7 mouse cellular contexts compared by ENCODE assay signal in the genomic region with DNA sequence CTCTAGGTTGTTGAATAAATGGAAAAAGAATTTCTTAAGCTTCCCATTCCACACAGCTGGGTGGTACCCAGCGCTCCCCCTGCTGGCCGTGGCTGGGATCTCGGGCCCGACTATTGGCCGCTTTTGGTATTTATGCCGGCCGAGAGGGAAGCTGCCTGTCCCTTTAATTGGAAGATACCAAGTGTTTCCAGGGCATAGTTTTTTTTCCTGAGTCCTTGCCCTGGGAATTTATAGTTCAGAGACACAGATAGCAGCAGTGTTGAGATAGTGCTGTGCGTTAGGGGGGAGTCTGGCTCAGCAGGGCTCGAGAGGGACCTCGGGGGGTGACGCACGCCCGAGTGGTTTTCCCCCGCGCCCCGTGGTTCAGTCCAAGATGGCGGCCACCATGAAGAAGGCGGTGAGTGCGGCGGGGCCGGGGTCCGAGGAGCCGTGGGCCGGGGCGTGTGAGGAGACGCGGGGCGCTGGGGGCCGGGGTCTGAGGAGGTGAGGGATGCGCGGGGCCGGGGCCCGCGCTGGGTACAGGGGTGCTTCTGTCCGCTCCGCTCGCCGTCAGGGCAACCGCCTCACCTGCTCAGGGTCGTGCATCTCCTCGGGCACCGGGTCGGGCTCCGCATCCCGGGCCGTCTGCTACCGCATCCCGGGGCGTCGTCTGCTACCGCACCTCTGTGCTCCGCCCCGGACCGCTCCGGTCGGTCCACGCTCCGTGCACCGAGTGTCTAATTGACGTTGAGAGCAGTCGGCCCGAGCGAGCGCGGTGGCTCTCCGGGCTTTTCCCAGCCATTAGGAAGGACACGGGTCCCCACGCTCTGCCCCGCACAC. TPM values are rescaled to one million over a fixed set of nuclear protein-coding genes. Genes with fewer than 3 reads are reported as not detected.
A peak's percentile ranks its signal among the peaks of the same experiment; 100 is the strongest.
DNase-seq lines count a peak whose midpoint lies in the region; ATAC-seq and TF ChIP-seq lines count a peak whose summit lies in the region.

No protein-coding gene starts in this region.

- peak overlapping the region; percentile 79 for H3K4me2 ChIP-seq in embryonic facial prominence, embryonic 12.5 days (replicated peaks)
- H3K4me2 ChIP-seq in limb, embryonic 13.5 days (replicated peaks) = peak overlapping the region; percentile 69
- H3K4me2 ChIP-seq in midbrain, embryonic 16.5 days (ENCODE audit: low read length) = peak overlapping the region; percentile 89

- H3K9ac ChIP-seq in embryonic facial prominence, embryonic 12.5 days = peak overlapping the region; percentile 92
- H3K9ac ChIP-seq in heart, adult 2 months (ENCODE audit: low read depth, low read length) = peak overlapping the region; percentile 91
- H3K9ac ChIP-seq in limb, embryonic 13.5 days = peak overlapping the region; percentile 93
- peak overlapping the region; percentile 89 for H3K9ac ChIP-seq in midbrain, embryonic 16.5 days (ENCODE audit: low read depth, low read length)

- no peaks in the 10 kb centered on the region for H3K9me3 ChIP-seq in embryonic facial prominence, embryonic 12.5 days
- H3K9me3 ChIP-seq in limb, embryonic 13.5 days = no peaks in the 10 kb centered on the region
- H3K9me3 ChIP-seq in midbrain, embryonic 16.5 days (replicated peaks; ENCODE audit: control insufficient read depth, low read length, poor library complexity, severe bottlenecking) = no peaks in the 10 kb centered on the region

- no peak for TF ChIP-seq EP300 in heart, adult 2 months (IDR thresholded peaks at IDR 0.05; ENCODE audit: insufficient read depth, low read depth, low read length)

- no peaks in the 10 kb centered on the region; the same call in 1 of the 2 replicates for H3K79me2 ChIP-seq in heart, adult 2 months (replicated peaks; ENCODE audit: control insufficient read depth, insufficient read depth, low read length)

- H3K4me3 ChIP-seq in embryonic facial prominence, embryonic 12.5 days = peak overlapping the region; percentile 97
- peak overlapping the region; percentile 99 for H3K4me3 ChIP-seq in heart, adult 2 months
- H3K4me3 ChIP-seq in limb, embryonic 13.5 days = peak overlapping the region; percentile 97
- H3K4me3 ChIP-seq in midbrain, embryonic 16.5 days (ENCODE audit: low read depth, low read length) = peak overlapping the region; percentile 75

- H3K4me1 ChIP-seq in embryonic facial prominence, embryonic 12.5 days = peaks cover 23% of the 10 kb centered on the region
- peaks cover 5% of the 10 kb centered on the region for H3K4me1 ChIP-seq in heart, adult 2 months (ENCODE audit: control insufficient read depth, insufficient read depth, low read length)
- H3K4me1 ChIP-seq in limb, embryonic 13.5 days = peaks cover 25% of the 10 kb centered on the region
- peaks cover 24% of the 10 kb centered on the region for H3K4me1 ChIP-seq in midbrain, embryonic 16.5 days (ENCODE audit: control insufficient read depth, insufficient read depth, low read length)

- H3K27me3 ChIP-seq in embryonic facial prominence, embryonic 12.5 days = no peaks in the 10 kb centered on the region
- H3K27me3 ChIP-seq in heart, adult 2 months (ENCODE audit: control insufficient read depth, insufficient read depth, low read length) = no peaks in the 10 kb centered on the region
- H3K27me3 ChIP-seq in limb, embryonic 13.5 days = no peaks in the 10 kb centered on the region
- no peaks in the 10 kb centered on the region for H3K27me3 ChIP-seq in midbrain, embryonic 16.5 days (ENCODE audit: control insufficient read depth, insufficient read depth, low read depth, low read length)

- H3K27ac ChIP-seq in embryonic facial prominence, embryonic 12.5 days = peak overlapping the region; percentile 74
- H3K27ac ChIP-seq in heart, adult 2 months = peak overlapping the region; percentile 99
- H3K27ac ChIP-seq in limb, embryonic 13.5 days = peak overlapping the region; percentile 72
- peak overlapping the region; percentile 89 for H3K27ac ChIP-seq in midbrain, embryonic 16.5 days (ENCODE audit: low read length)

- WGBS in embryonic facial prominence, embryonic 12.5 days = 1% methylated on average over 66 of the region's 69 CpGs
- WGBS in heart, adult 2 months = under 1% methylated on average over 67 of the region's 69 CpGs
- under 1% methylated on average over 55 of the region's 69 CpGs for WGBS in limb, embryonic 13.5 days
- WGBS in midbrain, embryonic 16.5 days = under 1% methylated on average over 66 of the region's 69 CpGs

- ATAC-seq in embryonic facial prominence, embryonic 12.5 days (ENCODE audit: insufficient number of reproducible peaks, insufficient read depth, low FRiP score, low TSS enrichment) = peak; percentile 66
- peak; percentile 75 for ATAC-seq in limb, embryonic 13.5 days (ENCODE audit: low FRiP score, low read depth)
- ATAC-seq in midbrain, embryonic 16.5 days = peak; percentile 77

- peak; percentile 94 for TF ChIP-seq CTCF in heart, adult 2 months (IDR thresholded peaks at IDR 0.05)

- H3K36me3 ChIP-seq in embryonic facial prominence, embryonic 12.5 days = peaks cover 7% of the 10 kb centered on the region
- no peaks in the 10 kb centered on the region for H3K36me3 ChIP-seq in heart, adult 2 months (ENCODE audit: control insufficient read depth, insufficient read depth, low read length)
- H3K36me3 ChIP-seq in limb, embryonic 13.5 days = peaks cover 6% of the 10 kb centered on the region
- H3K36me3 ChIP-seq in midbrain, embryonic 16.5 days (ENCODE audit: control insufficient read depth, insufficient read depth, low read length) = 0 out of 2 replicates have a peak, but pooled peaks cover 3% of the 10 kb centered on the region

- intact Hi-C loops in heart, adult 2 months (cut with DNase I) = loop anchor here (5.0 kb wide), 1 partner anchor 379 kb away; no protein-coding TSS in a partner anchor

- DNase-seq in adrenal gland, postnatal 25 days = peak; percentile 93
- peak; percentile 89 to 94 for DNase-seq in heart, adult 2 months
- DNase-seq in kidney, adult 8-10 months = peak; percentile 91 to 96
- DNase-seq in spleen, postnatal 10 days (ENCODE audit: low spot score in 2 of 2) = peak; percentile 85 to 92

- peak; percentile 58 for TF ChIP-seq POLR2A in heart, adult 2 months (IDR thresholded peaks at IDR 0.05; ENCODE audit: insufficient read depth, low read depth, low read length)

RNA-seq across cellular contexts. Expression of a gene that starts 14.3 kb away (rescaled TPM):
- total RNA-seq in adrenal gland, postnatal 25 days (2021) = not detected in 2 replicates
- not detected in 2 replicates for polyA plus RNA-seq in embryonic facial prominence, embryonic 12.5 days (2016; fragmentation: Nextera tagmentation; extraction: Ambion mirVana)
- not detected for total RNA-seq in heart, adult 2 months (2021)
- polyA plus RNA-seq in heart, adult 2 months (2012; rRNA removed) = not detected in 2 replicates
- not detected in 2 replicates for polyA plus RNA-seq in limb, embryonic 13.5 days (2015; fragmentation: Nextera tagmentation; extraction: Ambion mirVana)
- 0.15 and 0.18 TPM in 2 replicates for polyA plus RNA-seq in midbrain, embryonic 16.5 days (2015; fragmentation: Nextera tagmentation; extraction: Ambion mirVana)

RNA-seq across cellular contexts. Expression of a gene that starts 15.1 kb away (rescaled TPM):
- total RNA-seq in adrenal gland, postnatal 25 days (2021) = 23.3 and 23.9 TPM in 2 replicates
- 95.7 and 99.3 TPM in 2 replicates for polyA plus RNA-seq in embryonic facial prominence, embryonic 12.5 days (2016; fragmentation: Nextera tagmentation; extraction: Ambion mirVana)
- 10 to 100 TPM; 10.6 to 13.3 TPM for total RNA-seq in heart, adult 2 months (2021)
- polyA plus RNA-seq in heart, adult 2 months (2012; rRNA removed) = 3.6 and 7.9 TPM in 2 replicates
- 87.3 and 87.9 TPM in 2 replicates for polyA plus RNA-seq in limb, embryonic 13.5 days (2015; fragmentation: Nextera tagmentation; extraction: Ambion mirVana)
- 128 and 133 TPM in 2 replicates for polyA plus RNA-seq in midbrain, embryonic 16.5 days (2015; fragmentation: Nextera tagmentation; extraction: Ambion mirVana)

Comparison
In these comparisons a context has a peak if more than half of its experiments do, and no peak if none do; other contexts are left out.
1. Peak in every context shown above with its lines: DNase-seq, ATAC-seq, H3K4me3 ChIP-seq and H3K27ac ChIP-seq.